Comparison of ENCODE assay signal across 27 mouse cellular contexts in genomic region chr1:97319622-97320021, GRCm38 (mm10).
"Had no signal": no experiment of that assay in that cellular context is flagged by ENCODE, and none has a peak within 500 bp of the region (broad histone marks: within the 10 kb centered on the region; RNA-seq: fewer than 3 reads in every experiment).

No protein-coding gene starts in this region.

- H3K27me3 ChIP-seq: heart, embryonic 13.5 days; heart, embryonic 15.5 days; hindbrain, embryonic 12.5 days; kidney, embryonic 15.5 days; limb, embryonic 13.5 days; limb, embryonic 15.5 days; liver, embryonic 13.5 days; liver, embryonic 15.5 days had no signal

- DNase-seq: gastrocnemius, postnatal 14 days; gastrocnemius, postnatal 36 days; heart, adult 2 months; heart, postnatal 4 days; kidney, adult 11 months; kidney, adult 2 months; kidney, adult 9 months; kidney, postnatal 14 days; kidney, postnatal 36 days; layer of hippocampus, adult 9-11 months; layer of hippocampus, postnatal 36 days; left cerebral cortex, postnatal 4 days; liver, embryonic 13.5 days had no signal

- H3K27ac ChIP-seq: heart, adult 2 months; heart, embryonic 13.5 days; heart, embryonic 15.5 days; hindbrain, embryonic 10.5 days; hindbrain, embryonic 12.5 days; hindbrain, embryonic 14.5 days; kidney, embryonic 15.5 days; kidney, postnatal 0 days; limb, embryonic 13.5 days; limb, embryonic 15.5 days; liver, embryonic 13.5 days; liver, embryonic 15.5 days had no signal

- H3K4me3 ChIP-seq: heart, adult 2 months; heart, embryonic 13.5 days; heart, embryonic 15.5 days; hindbrain, embryonic 10.5 days; hindbrain, embryonic 12.5 days; kidney, embryonic 15.5 days; limb, embryonic 13.5 days; limb, embryonic 15.5 days; liver, embryonic 13.5 days; liver, embryonic 15.5 days had no signal

- H3K9me3 ChIP-seq: heart, embryonic 13.5 days; heart, embryonic 15.5 days; hindbrain, embryonic 10.5 days; hindbrain, embryonic 12.5 days; kidney, embryonic 15.5 days; limb, embryonic 13.5 days; limb, embryonic 15.5 days; liver, embryonic 13.5 days; liver, embryonic 15.5 days had no signal

- H3K36me3 ChIP-seq: heart, embryonic 13.5 days; heart, embryonic 15.5 days; hindbrain, embryonic 10.5 days; hindbrain, embryonic 12.5 days; kidney, embryonic 15.5 days; limb, embryonic 13.5 days; limb, embryonic 15.5 days; liver, embryonic 13.5 days; liver, embryonic 15.5 days had no signal

- H3K9ac ChIP-seq: heart, embryonic 13.5 days; heart, embryonic 15.5 days; hindbrain, embryonic 12.5 days; hindbrain, embryonic 14.5 days; kidney, embryonic 15.5 days; limb, embryonic 13.5 days; limb, embryonic 15.5 days; liver, embryonic 13.5 days; liver, embryonic 15.5 days had no signal

- ATAC-seq: hindbrain, embryonic 16.5 days; inflammation-experienced regulatory T-cells, adult 6 months had no signal

- H3K4me2 ChIP-seq: heart, embryonic 11.5 days; heart, embryonic 13.5 days; heart, embryonic 15.5 days; hindbrain, embryonic 12.5 days; hindbrain, embryonic 14.5 days; kidney, embryonic 15.5 days; limb, embryonic 13.5 days; limb, embryonic 15.5 days; liver, embryonic 11.5 days; liver, embryonic 13.5 days; liver, embryonic 15.5 days had no signal

- H3K4me1 ChIP-seq: heart, embryonic 13.5 days; heart, embryonic 15.5 days; hindbrain, embryonic 10.5 days; hindbrain, embryonic 12.5 days; kidney, embryonic 15.5 days; limb, embryonic 13.5 days; limb, embryonic 15.5 days; liver, embryonic 13.5 days; liver, embryonic 15.5 days had no signal
